Mouse (Mus musculus): ENCODE measurements at regions not wholly inside any gene's neighbourhood (a gene's known extent, or its start where the extent isn't known, plus 50 kb on each side); places are given as distances from the start of the nearest gene placed in this dataset.
A peak's percentile ranks its signal among the peaks of the same experiment; 100 is the strongest.

GRCm38 (mm10) chr3:63556741-63557140, 73.1 kb upstream of the Gm34302 start:
- in situ Hi-C loops (cut with MboI; ENCODE audit: low pct_ligation_motif_present, low pct_unique_long_range_greater_than_20kb, low sequenced_read_pairs) = loop anchor here (10.0 kb wide), 1 partner anchor 308 kb away; no protein-coding TSS in a partner anchor
- Histone ChIP-seq H3K9me3 (replicated peaks; ENCODE audit: low read length) (no peaks in the 10 kb centered on the region), H3K4me1 (ENCODE audit: control insufficient read depth in 1 of 2, insufficient read depth in 2 of 2) (peaks cover 0 to 4% of the 10 kb centered on the region in 2 experiments; a peak in 2 of 4 replicates), H3K79me2 (replicated peaks; ENCODE audit: control insufficient read depth, extremely low read depth, insufficient read depth, poor library complexity, severe bottlenecking) (no peaks in the 10 kb centered on the region), H3K27ac (ENCODE audit: insufficient read depth, low read depth) (no peak overlapping the region), H3K27me3 (replicated peaks) (no peaks in the 10 kb centered on the region), H3K9ac (ENCODE audit: insufficient read depth, low read depth) (no peak overlapping the region), H3K4me3 (replicated peaks in 1 of 3; ENCODE audit: low read depth in 2 of 3, low read length in 2 of 3, poor library complexity in 1 of 3) (no peak overlapping the region), H3K4me2 (ENCODE audit: insufficient read depth, low read depth, poor library complexity, severe bottlenecking) (no peak overlapping the region), H3K36me3 (replicated peaks in 1 of 2; ENCODE audit: control insufficient read depth in 1 of 2, insufficient read depth in 1 of 2, low read length in 1 of 2) (no peaks in the 10 kb centered on the region)
- dilution Hi-C loops (cut with MboI; ENCODE audit: extremely low pct_ligation_motif_present, extremely low pct_unique_long_range_greater_than_20kb, low sequenced_read_pairs) = no loop called here
- no peak for TF ChIP-seq USF2 (conservative IDR thresholded peaks at IDR 0.05; ENCODE audit: low read depth, low read length)
- no peak for TF ChIP-seq HCFC1 (IDR thresholded peaks at IDR 0.05; ENCODE audit: low read depth, low read length)
- TF ChIP-seq POLR2AphosphoS2 (IDR thresholded peaks at IDR 0.05; ENCODE audit: low read depth, low read length) = no peak
- no peak for TF ChIP-seq TBP (conservative IDR thresholded peaks at IDR 0.05; ENCODE audit: low read depth, low read length)
- TF ChIP-seq NRF1 (IDR thresholded peaks at IDR 0.05; ENCODE audit: low read depth, low read length) = no peak
- TF ChIP-seq MAZ (IDR thresholded peaks at IDR 0.05; ENCODE audit: low read depth, low read length) = no peak
- TF ChIP-seq MEF2A (IDR thresholded peaks at IDR 0.05; ENCODE audit: borderline replicate concordance, low read depth, low read length) = no peak
- TF ChIP-seq MAFK (IDR thresholded peaks at IDR 0.05; ENCODE audit: insufficient replicate concordance, low read length) = no peak
- TF ChIP-seq KAT2A (IDR thresholded peaks at IDR 0.05; ENCODE audit: insufficient replicate concordance, low read length) = no peak
- TF ChIP-seq CTCF (conservative IDR thresholded peaks at IDR 0.05 in 1 of 2, IDR thresholded peaks at IDR 0.05 in 1 of 2; ENCODE audit: low read depth in 2 of 2, low read length in 2 of 2) = no peak
- no peak for TF ChIP-seq ETS1 (conservative IDR thresholded peaks at IDR 0.05; ENCODE audit: low read depth, low read length)
- TF ChIP-seq RAD21 (IDR thresholded peaks at IDR 0.05; ENCODE audit: low read depth, low read length) = no peak
- TF ChIP-seq ZC3H11A (IDR thresholded peaks at IDR 0.05; ENCODE audit: low read depth, low read length) = no peak
- no peak for TF ChIP-seq RCOR1 (conservative IDR thresholded peaks at IDR 0.05; ENCODE audit: low read depth, low read length)
- no peak for TF ChIP-seq UBTF (IDR thresholded peaks at IDR 0.05; ENCODE audit: low read depth, low read length)
- TF ChIP-seq EP300 (IDR thresholded peaks at IDR 0.05; ENCODE audit: low read length) = no peak
- TF ChIP-seq IRF4 (IDR thresholded peaks at IDR 0.05; ENCODE audit: low read depth, low read length) = no peak
- no peak for DNase-seq (ENCODE audit: extremely low read depth)

GRCm38 (mm10) chr3:63554872-63555271, 71.2 kb upstream of the Gm34302 start:
- in situ Hi-C loops (cut with MboI; ENCODE audit: low pct_ligation_motif_present, low pct_unique_long_range_greater_than_20kb, low sequenced_read_pairs) = loop anchor here (10.0 kb wide), 1 partner anchor 310 kb away; no protein-coding TSS in a partner anchor
- Histone ChIP-seq H3K27ac (ENCODE audit: insufficient read depth, low read depth) (no peak overlapping the region), H3K9me3 (replicated peaks; ENCODE audit: low read length) (no peaks in the 10 kb centered on the region), H3K4me1 (ENCODE audit: control insufficient read depth in 1 of 2, insufficient read depth in 2 of 2) (peaks cover 0 to 6% of the 10 kb centered on the region in 2 experiments; a peak in 2 of 4 replicates), H3K9ac (ENCODE audit: insufficient read depth, low read depth) (no peak overlapping the region), H3K79me2 (replicated peaks; ENCODE audit: control insufficient read depth, extremely low read depth, insufficient read depth, poor library complexity, severe bottlenecking) (no peaks in the 10 kb centered on the region), H3K4me3 (replicated peaks in 1 of 3; ENCODE audit: low read depth in 2 of 3, low read length in 2 of 3, poor library complexity in 1 of 3) (no peak overlapping the region), H3K36me3 (replicated peaks in 1 of 2; ENCODE audit: control insufficient read depth in 1 of 2, insufficient read depth in 1 of 2, low read length in 1 of 2) (no peaks in the 10 kb centered on the region), H3K27me3 (replicated peaks) (no peaks in the 10 kb centered on the region), H3K4me2 (ENCODE audit: insufficient read depth, low read depth, poor library complexity, severe bottlenecking) (peak overlapping the region; percentile 8; the same call in 1 of the 2 replicates)
- peak; percentile 59 for DNase-seq (ENCODE audit: extremely low read depth)
- dilution Hi-C loops (cut with MboI; ENCODE audit: extremely low pct_ligation_motif_present, extremely low pct_unique_long_range_greater_than_20kb, low sequenced_read_pairs) = no loop called here
- TF ChIP-seq CHD2 (IDR thresholded peaks at IDR 0.05; ENCODE audit: low read length) = no peak
- no peak for TF ChIP-seq IRF4 (IDR thresholded peaks at IDR 0.05; ENCODE audit: low read depth, low read length)
- no peak for TF ChIP-seq BHLHE40 (IDR thresholded peaks at IDR 0.05; ENCODE audit: low read depth, low read length)
- no peak for TF ChIP-seq MAX (IDR thresholded peaks at IDR 0.05; ENCODE audit: low read length)
- no peak for TF ChIP-seq JUND (conservative IDR thresholded peaks at IDR 0.05; ENCODE audit: low read depth, low read length)
- TF ChIP-seq SMC3 (IDR thresholded peaks at IDR 0.05; ENCODE audit: low read depth, low read length) = peak; percentile 71
- TF ChIP-seq HCFC1 (IDR thresholded peaks at IDR 0.05; ENCODE audit: low read depth, low read length) = no peak
- TF ChIP-seq CTCF (conservative IDR thresholded peaks at IDR 0.05 in 1 of 2, IDR thresholded peaks at IDR 0.05 in 1 of 2; ENCODE audit: low read depth in 2 of 2, low read length in 2 of 2) = peak; percentile 74 to 77
- no peak for TF ChIP-seq PAX5 (IDR thresholded peaks at IDR 0.05; ENCODE audit: low read length)
- TF ChIP-seq ZC3H11A (IDR thresholded peaks at IDR 0.05; ENCODE audit: low read depth, low read length) = no peak; the same call in 1 of the 2 replicates
- TF ChIP-seq ZKSCAN1 (IDR thresholded peaks at IDR 0.05; ENCODE audit: borderline replicate concordance, low read depth, low read length) = no peak
- TF ChIP-seq TCF12 (IDR thresholded peaks at IDR 0.05; ENCODE audit: low read depth, low read length) = no peak
- TF ChIP-seq ZMIZ1 (IDR thresholded peaks at IDR 0.05; ENCODE audit: low read depth, low read length) = no peak
- no peak for TF ChIP-seq EP300 (IDR thresholded peaks at IDR 0.05; ENCODE audit: low read length)
- peak; percentile 97 for TF ChIP-seq ZNF384 (IDR thresholded peaks at IDR 0.05; ENCODE audit: low read depth, low read length)
- TF ChIP-seq UBTF (IDR thresholded peaks at IDR 0.05; ENCODE audit: low read depth, low read length) = no peak
- no peak for TF ChIP-seq USF1 (IDR thresholded peaks at IDR 0.05; ENCODE audit: low read depth, low read length)
- TF ChIP-seq NRF1 (IDR thresholded peaks at IDR 0.05; ENCODE audit: low read depth, low read length) = no peak
- peak; percentile 89 for TF ChIP-seq RAD21 (IDR thresholded peaks at IDR 0.05; ENCODE audit: low read depth, low read length)
- no peak for TF ChIP-seq POLR2A (IDR thresholded peaks at IDR 0.05; ENCODE audit: low read depth, low read length)
- TF ChIP-seq KAT2A (IDR thresholded peaks at IDR 0.05; ENCODE audit: insufficient replicate concordance, low read length) = no peak
- TF ChIP-seq MXI1 (IDR thresholded peaks at IDR 0.05; ENCODE audit: low read depth, low read length) = no peak
- no peak for TF ChIP-seq ETS1 (conservative IDR thresholded peaks at IDR 0.05; ENCODE audit: low read depth, low read length)
- no peak for TF ChIP-seq ELF1 (IDR thresholded peaks at IDR 0.05; ENCODE audit: low read depth, low read length)
- TF ChIP-seq MYC (IDR thresholded peaks at IDR 0.05; ENCODE audit: low read depth, low read length) = no peak

Measured in CH12.LX (cell line).